Mouse (Mus musculus): ENCODE data around the gene Dhrs3. TPM values are rescaled to one million over a fixed set of nuclear protein-coding genes. Genes with fewer than 3 reads are reported as not detected.

Dhrs3 gene
- polyA plus RNA-seq, 1 experiment, result 322 TPM

GRCm38 (mm10) chr4:144960188-144960904, 67.7 kb downstream of the Dhrs3 start:
- Histone ChIP-seq H3K27me3 (replicated peaks; ENCODE audit: control insufficient read depth, insufficient read depth, low read length) (no peaks in the 10 kb centered on the region), H3K27ac (ENCODE audit: insufficient read depth, low read depth, low read length) (peak overlapping the region; percentile 100), H3K36me3 (ENCODE audit: control insufficient read depth, insufficient read depth, low read length) (no peaks in the 10 kb centered on the region), H3K4me1 (ENCODE audit: control insufficient read depth, insufficient read depth, low read length) (peaks cover 26% of the 10 kb centered on the region), H3K4me3 (ENCODE audit: insufficient read depth, low read depth, low read length) (no peak overlapping the region)
- 8% methylated on average over 8 of the region's 8 CpGs for WGBS
- DNase-seq, result peak; percentile 98
- TF ChIP-seq CTCF (conservative IDR thresholded peaks at IDR 0.05; ENCODE audit: insufficient read depth, insufficient read length, low read depth, low read length) (no peak), POLR2A (IDR thresholded peaks at IDR 0.05; ENCODE audit: low read depth, low read length) (no peak)

GRCm38 (mm10) chr4:144961232-144961631, 68.6 kb downstream of the Dhrs3 start:
- 57% methylated on average over 4 of the region's 4 CpGs for WGBS
- no peaks in the 10 kb centered on the region for H3K27me3 ChIP-seq (replicated peaks; ENCODE audit: control insufficient read depth, insufficient read depth, low read length)
- peak; percentile 71 for DNase-seq

GRCm38 (mm10) chr4:144961696-144962095, 69.1 kb downstream of the Dhrs3 start:
- H3K36me3 ChIP-seq (ENCODE audit: control insufficient read depth, insufficient read depth, low read length), result peaks cover under 1% of the 10 kb centered on the region; the same call in 1 of the 2 replicates
- no peaks in the 10 kb centered on the region for H3K27me3 ChIP-seq (replicated peaks; ENCODE audit: control insufficient read depth, insufficient read depth, low read length)
- H3K27ac ChIP-seq (ENCODE audit: insufficient read depth, low read depth, low read length), result peak overlapping the region; percentile 100
- peak; percentile 63 for DNase-seq
- TF ChIP-seq POLR2A (IDR thresholded peaks at IDR 0.05; ENCODE audit: low read depth, low read length) (no peak), CTCF (conservative IDR thresholded peaks at IDR 0.05; ENCODE audit: insufficient read depth, insufficient read length, low read depth, low read length) (no peak)
- no peak overlapping the region for H3K4me3 ChIP-seq (ENCODE audit: insufficient read depth, low read depth, low read length)
- peaks cover 26% of the 10 kb centered on the region for H3K4me1 ChIP-seq (ENCODE audit: control insufficient read depth, insufficient read depth, low read length)
- 35% methylated on average over 3 of the region's 3 CpGs for WGBS

More at GRCm38 (mm10) chr4:144961232-144961631, 68.6 kb downstream of the Dhrs3 start:
- H3K4me1 ChIP-seq (ENCODE audit: control insufficient read depth, insufficient read depth, low read length), result peaks cover 26% of the 10 kb centered on the region
- TF ChIP-seq POLR2A (IDR thresholded peaks at IDR 0.05; ENCODE audit: low read depth, low read length) (no peak), CTCF (conservative IDR thresholded peaks at IDR 0.05; ENCODE audit: insufficient read depth, insufficient read length, low read depth, low read length) (no peak)
- H3K36me3 ChIP-seq (ENCODE audit: control insufficient read depth, insufficient read depth, low read length), result no peaks in the 10 kb centered on the region; the same call in 1 of the 2 replicates
- no peak overlapping the region for H3K4me3 ChIP-seq (ENCODE audit: insufficient read depth, low read depth, low read length)
- peak overlapping the region; percentile 100 for H3K27ac ChIP-seq (ENCODE audit: insufficient read depth, low read depth, low read length)

GRCm38 (mm10) chr4:144965255-144965654, 72.6 kb downstream of the Dhrs3 start:
- 89% methylated on average over 2 of the region's 2 CpGs for WGBS
- H3K27ac ChIP-seq (ENCODE audit: insufficient read depth, low read depth, low read length), result no peak overlapping the region
- H3K4me3 ChIP-seq (ENCODE audit: insufficient read depth, low read depth, low read length), result no peak overlapping the region
- DNase-seq, result no peak
- TF ChIP-seq POLR2A (IDR thresholded peaks at IDR 0.05; ENCODE audit: low read depth, low read length), result no peak
- no peak for TF ChIP-seq CTCF (conservative IDR thresholded peaks at IDR 0.05; ENCODE audit: insufficient read depth, insufficient read length, low read depth, low read length)
- H3K4me1 ChIP-seq (ENCODE audit: control insufficient read depth, insufficient read depth, low read length), result peaks cover 20% of the 10 kb centered on the region
- peaks cover 2% of the 10 kb centered on the region; the same call in 1 of the 2 replicates for H3K36me3 ChIP-seq (ENCODE audit: control insufficient read depth, insufficient read depth, low read length)
- no peaks in the 10 kb centered on the region for H3K27me3 ChIP-seq (replicated peaks; ENCODE audit: control insufficient read depth, insufficient read depth, low read length)

- H3K4me1 ChIP-seq (ENCODE audit: control insufficient read depth, insufficient read depth, low read length), result peaks cover 20% of the 10 kb centered on the region
- H3K36me3 ChIP-seq (ENCODE audit: control insufficient read depth, insufficient read depth, low read length), result peaks cover 2% of the 10 kb centered on the region; the same call in 1 of the 2 replicates
- TF ChIP-seq POLR2A (IDR thresholded peaks at IDR 0.05; ENCODE audit: low read depth, low read length), result no peak
- no peak for TF ChIP-seq CTCF (conservative IDR thresholded peaks at IDR 0.05; ENCODE audit: insufficient read depth, insufficient read length, low read depth, low read length)
- no peaks in the 10 kb centered on the region for H3K27me3 ChIP-seq (replicated peaks; ENCODE audit: control insufficient read depth, insufficient read depth, low read length)
- H3K4me3 ChIP-seq (ENCODE audit: insufficient read depth, low read depth, low read length), result no peak overlapping the region
- 0 out of 2 replicates have a peak overlapping the region, but pooled peaks have one; percentile 69 for H3K27ac ChIP-seq (ENCODE audit: insufficient read depth, low read depth, low read length)
- WGBS, result 72% methylated on average over 3 of the region's 3 CpGs
- DNase-seq, result no peak
These were observed 75.7 kb downstream of the Dhrs3 start for GRCm38 (mm10) chr4:144968371-144968770.

GRCm38 (mm10) chr4:144969030-144969429, 76.4 kb downstream of the Dhrs3 start:
- peaks cover 23% of the 10 kb centered on the region for H3K4me1 ChIP-seq (ENCODE audit: control insufficient read depth, insufficient read depth, low read length)
- H3K4me3 ChIP-seq (ENCODE audit: insufficient read depth, low read depth, low read length), result no peak overlapping the region
- 39% methylated on average over 6 of the region's 6 CpGs for WGBS
- DNase-seq, result peak; percentile 55
- no peaks in the 10 kb centered on the region for H3K27me3 ChIP-seq (replicated peaks; ENCODE audit: control insufficient read depth, insufficient read depth, low read length)
- H3K27ac ChIP-seq (ENCODE audit: insufficient read depth, low read depth, low read length), result peak overlapping the region; percentile 69
- TF ChIP-seq POLR2A (IDR thresholded peaks at IDR 0.05; ENCODE audit: low read depth, low read length) (no peak), CTCF (conservative IDR thresholded peaks at IDR 0.05; ENCODE audit: insufficient read depth, insufficient read length, low read depth, low read length) (no peak)
- peaks cover 2% of the 10 kb centered on the region; the same call in 1 of the 2 replicates for H3K36me3 ChIP-seq (ENCODE audit: control insufficient read depth, insufficient read depth, low read length)

- H3K4me1 ChIP-seq (ENCODE audit: control insufficient read depth, insufficient read depth, low read length), result peaks cover 28% of the 10 kb centered on the region
- no peak overlapping the region for H3K4me3 ChIP-seq (ENCODE audit: insufficient read depth, low read depth, low read length)
- 83% methylated on average over 2 of the region's 2 CpGs for WGBS
- no peak for DNase-seq
- H3K27me3 ChIP-seq (replicated peaks; ENCODE audit: control insufficient read depth, insufficient read depth, low read length), result no peaks in the 10 kb centered on the region
- no peak overlapping the region for H3K27ac ChIP-seq (ENCODE audit: insufficient read depth, low read depth, low read length)
- TF ChIP-seq CTCF (conservative IDR thresholded peaks at IDR 0.05; ENCODE audit: insufficient read depth, insufficient read length, low read depth, low read length) (no peak), POLR2A (IDR thresholded peaks at IDR 0.05; ENCODE audit: low read depth, low read length) (no peak)
- H3K36me3 ChIP-seq (ENCODE audit: control insufficient read depth, insufficient read depth, low read length), result peaks cover 2% of the 10 kb centered on the region; the same call in 1 of the 2 replicates
These were observed 78.4 kb downstream of the Dhrs3 start for GRCm38 (mm10) chr4:144971048-144971447.
